Mouse (Mus musculus): ENCODE data around the gene Capn9. TPM values are rescaled to one million over a fixed set of nuclear protein-coding genes. Genes with fewer than 3 reads are reported as not detected.

Gene Capn9
- polyA plus RNA-seq, 1 experiment, result not detected

DNA sequence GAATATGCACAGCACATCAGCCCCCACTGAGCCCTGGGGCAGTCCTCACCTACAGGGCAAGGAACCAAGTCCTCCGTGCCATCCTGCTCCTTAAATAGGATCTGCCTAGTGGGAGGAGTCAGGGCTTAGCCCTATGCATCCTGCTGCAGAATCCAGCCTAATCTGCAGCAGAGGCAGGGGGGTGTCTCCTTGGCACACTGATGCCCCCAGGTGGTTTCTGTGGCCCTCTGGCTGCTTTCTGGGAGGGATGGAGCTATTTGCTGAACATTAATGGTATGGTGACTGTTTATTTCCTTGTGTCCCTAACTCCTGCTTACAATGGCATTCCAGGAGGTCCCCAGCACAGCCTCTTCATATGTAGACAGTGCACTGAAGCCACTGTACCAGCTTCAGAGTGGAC lies 27.7 kb upstream of the Capn9 start:
- DNase-seq (ENCODE audit: low read depth), result no peak
- TF ChIP-seq CTCF (IDR thresholded peaks at IDR 0.05; ENCODE audit: borderline replicate concordance, extremely low read depth, insufficient read depth, insufficient read length) (no peak), POLR2A (IDR thresholded peaks at IDR 0.05; ENCODE audit: borderline replicate concordance, extremely low read depth, insufficient read depth, insufficient read length, poor library complexity, severe bottlenecking) (no peak)

GRCm38 (mm10) chr8:124551011-124551661 lies 24.8 kb upstream of the Capn9 start:
- TF ChIP-seq CTCF (IDR thresholded peaks at IDR 0.05; ENCODE audit: borderline replicate concordance, extremely low read depth, insufficient read depth, insufficient read length), result no peak
- TF ChIP-seq POLR2A (IDR thresholded peaks at IDR 0.05; ENCODE audit: borderline replicate concordance, extremely low read depth, insufficient read depth, insufficient read length, poor library complexity, severe bottlenecking), result no peak
- DNase-seq (ENCODE audit: low read depth), result no peak

DNA sequence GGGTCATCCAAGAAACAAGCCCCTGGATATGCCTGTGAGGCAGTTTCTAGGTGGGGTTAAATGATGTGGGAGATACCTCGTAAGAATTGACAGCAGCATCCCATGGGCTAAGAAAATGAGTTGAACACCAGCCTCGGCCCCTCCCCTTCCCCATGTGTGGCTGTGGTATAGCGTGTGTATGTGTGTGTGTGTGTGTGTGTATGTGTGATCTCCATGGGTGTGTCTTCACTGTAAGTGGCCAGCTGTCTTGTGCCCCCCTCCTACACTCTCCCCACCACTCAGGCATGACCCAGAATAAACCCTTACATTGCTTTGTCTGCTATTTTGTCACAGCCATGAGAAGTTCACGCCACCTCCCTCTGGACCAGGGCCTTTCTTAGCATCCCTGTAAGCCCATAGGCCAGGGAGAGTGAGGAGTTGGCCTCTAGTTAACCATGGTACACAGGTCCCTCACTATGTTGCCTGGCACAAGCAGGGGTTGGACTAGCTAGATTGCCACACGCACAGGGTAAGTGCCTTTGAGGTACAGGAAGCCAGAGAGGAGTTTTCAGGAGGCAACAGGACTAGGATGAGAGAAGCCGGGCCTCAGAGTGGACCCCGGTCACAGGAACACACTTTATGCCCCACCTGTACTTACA lies 20.7 kb upstream of the Capn9 start:
- no peak for DNase-seq (ENCODE audit: low read depth)
- no peak for TF ChIP-seq POLR2A (IDR thresholded peaks at IDR 0.05; ENCODE audit: borderline replicate concordance, extremely low read depth, insufficient read depth, insufficient read length, poor library complexity, severe bottlenecking)
- no peak for TF ChIP-seq CTCF (IDR thresholded peaks at IDR 0.05; ENCODE audit: borderline replicate concordance, extremely low read depth, insufficient read depth, insufficient read length)

- DNase-seq (ENCODE audit: low read depth), result no peak
- TF ChIP-seq POLR2A (IDR thresholded peaks at IDR 0.05; ENCODE audit: borderline replicate concordance, extremely low read depth, insufficient read depth, insufficient read length, poor library complexity, severe bottlenecking) (no peak), CTCF (IDR thresholded peaks at IDR 0.05; ENCODE audit: borderline replicate concordance, extremely low read depth, insufficient read depth, insufficient read length) (no peak)
Measured at GRCm38 (mm10) chr8:124556164-124556563, 19.7 kb upstream of the Capn9 start.

- TF ChIP-seq POLR2A (IDR thresholded peaks at IDR 0.05; ENCODE audit: borderline replicate concordance, extremely low read depth, insufficient read depth, insufficient read length, poor library complexity, severe bottlenecking) (no peak), CTCF (IDR thresholded peaks at IDR 0.05; ENCODE audit: borderline replicate concordance, extremely low read depth, insufficient read depth, insufficient read length) (no peak)
- DNase-seq (ENCODE audit: low read depth), result peak; percentile 62
Measured at GRCm38 (mm10) chr8:124556658-124557057, 19.3 kb upstream of the Capn9 start.

DNA sequence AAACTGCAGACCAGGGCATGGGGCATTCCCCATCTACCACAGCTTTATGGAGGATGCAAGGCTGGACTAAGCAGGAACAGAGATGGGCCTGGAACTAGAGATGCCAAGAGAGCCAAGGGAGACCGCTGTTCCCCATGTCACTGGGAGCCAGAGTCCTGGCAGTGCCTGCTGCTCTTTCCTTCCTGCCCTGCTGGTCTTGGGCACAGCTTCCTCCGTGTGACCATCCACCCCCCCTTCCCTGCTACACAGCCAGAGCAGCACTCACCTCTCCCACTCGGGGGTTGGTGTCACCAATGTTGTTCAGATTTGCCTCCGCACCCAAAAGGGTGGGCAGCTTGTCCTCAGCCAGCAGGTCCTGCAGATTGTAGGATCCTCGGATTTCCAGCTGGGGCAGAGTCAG lies 18.4 kb upstream of the Capn9 start:
- TF ChIP-seq POLR2A (IDR thresholded peaks at IDR 0.05; ENCODE audit: borderline replicate concordance, extremely low read depth, insufficient read depth, insufficient read length, poor library complexity, severe bottlenecking) (no peak), CTCF (IDR thresholded peaks at IDR 0.05; ENCODE audit: borderline replicate concordance, extremely low read depth, insufficient read depth, insufficient read length) (no peak)
- DNase-seq (ENCODE audit: low read depth), result no peak

- no peak for DNase-seq (ENCODE audit: low read depth)
Measured at GRCm38 (mm10) chr8:124567126-124567525, 8.8 kb upstream of the Capn9 start.

DNA sequence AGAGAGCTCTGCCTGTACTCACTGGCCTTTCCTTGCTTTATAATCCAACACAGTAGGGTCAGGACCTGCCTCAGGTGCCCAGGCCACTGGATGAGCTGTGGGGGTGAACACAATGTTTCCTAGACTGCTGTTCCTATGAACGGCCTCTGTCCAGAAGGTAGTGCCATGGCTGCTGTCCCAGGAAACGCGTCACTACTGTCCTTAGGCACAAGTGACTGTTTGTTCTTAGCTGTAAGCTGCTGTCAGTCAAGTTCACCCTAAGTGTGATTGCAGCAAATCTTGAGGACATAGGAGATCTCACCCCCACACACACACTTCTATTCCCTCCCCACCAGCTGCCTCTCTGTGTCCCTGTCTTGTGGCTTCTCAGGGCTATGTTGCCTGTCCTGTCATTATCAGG lies 8.3 kb upstream of the Capn9 start:
- TF ChIP-seq CTCF (IDR thresholded peaks at IDR 0.05; ENCODE audit: borderline replicate concordance, extremely low read depth, insufficient read depth, insufficient read length) (no peak), POLR2A (IDR thresholded peaks at IDR 0.05; ENCODE audit: borderline replicate concordance, extremely low read depth, insufficient read depth, insufficient read length, poor library complexity, severe bottlenecking) (no peak)
- no peak for DNase-seq (ENCODE audit: low read depth)

More at GRCm38 (mm10) chr8:124567126-124567525, 8.8 kb upstream of the Capn9 start:
- no peak for TF ChIP-seq CTCF (IDR thresholded peaks at IDR 0.05; ENCODE audit: borderline replicate concordance, extremely low read depth, insufficient read depth, insufficient read length)
- TF ChIP-seq POLR2A (IDR thresholded peaks at IDR 0.05; ENCODE audit: borderline replicate concordance, extremely low read depth, insufficient read depth, insufficient read length, poor library complexity, severe bottlenecking), result no peak

DNA sequence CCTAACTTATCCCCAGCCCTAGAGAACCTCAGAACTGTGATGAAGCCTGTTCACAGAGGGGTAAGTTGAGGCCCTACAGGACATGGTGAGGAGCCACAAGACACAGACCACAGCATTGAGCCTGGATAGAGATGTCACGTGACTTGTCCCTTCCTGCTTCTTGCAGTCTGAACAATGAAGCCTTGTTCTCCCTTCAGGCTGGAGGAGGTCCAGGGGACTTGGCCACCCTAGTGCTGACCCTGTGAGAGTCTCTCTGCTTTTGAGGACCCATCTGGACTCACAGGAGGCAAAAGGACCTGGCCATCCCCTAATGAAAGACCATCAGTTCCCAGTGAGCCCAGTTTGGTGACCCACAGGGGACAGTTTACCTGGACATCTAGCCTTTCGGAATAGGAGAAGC lies 6.8 kb upstream of the Capn9 start:
- DNase-seq (ENCODE audit: low read depth), result peak; percentile 24
- TF ChIP-seq POLR2A (IDR thresholded peaks at IDR 0.05; ENCODE audit: borderline replicate concordance, extremely low read depth, insufficient read depth, insufficient read length, poor library complexity, severe bottlenecking) (no peak), CTCF (IDR thresholded peaks at IDR 0.05; ENCODE audit: borderline replicate concordance, extremely low read depth, insufficient read depth, insufficient read length) (no peak)

GRCm38 (mm10) chr8:124569593-124569992 lies 6.3 kb upstream of the Capn9 start, which contains the start of gene Agt:
Gene Agt (minus strand): TSS chr8:124569706.
- no peak for TF ChIP-seq CTCF (IDR thresholded peaks at IDR 0.05; ENCODE audit: borderline replicate concordance, extremely low read depth, insufficient read depth, insufficient read length)
- no peak for TF ChIP-seq POLR2A (IDR thresholded peaks at IDR 0.05; ENCODE audit: borderline replicate concordance, extremely low read depth, insufficient read depth, insufficient read length, poor library complexity, severe bottlenecking)
- no peak for DNase-seq (ENCODE audit: low read depth)

- TF ChIP-seq POLR2A (IDR thresholded peaks at IDR 0.05; ENCODE audit: borderline replicate concordance, extremely low read depth, insufficient read depth, insufficient read length, poor library complexity, severe bottlenecking) (no peak), CTCF (IDR thresholded peaks at IDR 0.05; ENCODE audit: borderline replicate concordance, extremely low read depth, insufficient read depth, insufficient read length) (no peak)
- DNase-seq (ENCODE audit: low read depth), result peak; percentile 28
Measured at GRCm38 (mm10) chr8:124571732-124572429, 4.0 kb upstream of the Capn9 start.

All from brain, embryonic 14.5 days (tissue).